Mouse (Mus musculus) kidney, adult 2 months (tissue): Measurements from ENCODE around the gene Pde1c.

Experiments used
- CTCF ChIP-seq: fragments of 200-500 bp; conservative IDR thresholded peaks from 2 replicates; pipeline ENCODE4 v1.5.1; 2011; ENCODE audit warnings: low read depth, mild to moderate bottlenecking, control low read depth, low read length, moderate library complexity, mixed read lengths; ENCODE audit not compliant: insufficient read depth, insufficient read length
- POLR2A ChIP-seq: fragments of 200-500 bp; IDR thresholded peaks from one replicate; pipeline ENCODE4 v1.6.1; 2011; ENCODE audit warnings: low read depth, low read length, control low read depth

DNA sequence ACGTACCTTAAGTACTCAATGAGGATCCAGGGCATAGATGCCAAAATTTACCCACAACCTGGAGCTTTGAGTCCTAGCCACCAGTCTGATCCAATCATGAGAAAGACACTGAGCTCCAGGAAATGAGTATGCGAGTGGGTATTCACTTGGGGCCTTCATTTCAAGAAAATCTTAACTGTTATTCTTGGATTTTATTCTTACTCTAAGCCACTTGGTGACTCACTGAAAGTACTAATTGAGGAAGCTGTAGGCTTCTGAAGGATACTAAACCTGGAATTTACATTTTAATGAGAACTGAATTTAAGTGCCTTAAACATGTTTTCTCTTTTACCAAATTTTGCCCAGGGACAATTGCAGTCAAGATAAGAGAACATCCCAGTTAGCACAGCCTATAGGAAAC, 392.4 kb downstream of the Pde1c start:
- TF ChIP-seq CTCF (no peak), POLR2A (no peak)
